In genomic region chr2:163642685-163643575, GRCm38 (mm10) we compare ENCODE assay signal across 7 mouse cellular contexts. TPM values are rescaled to one million over a fixed set of nuclear protein-coding genes. Genes with fewer than 3 reads are reported as not detected.
DNase-seq lines count a peak whose midpoint lies in the region; ATAC-seq and TF ChIP-seq lines count a peak whose summit lies in the region.

No protein-coding gene starts in this region.

- no peak overlapping the region for H3K27ac ChIP-seq in embryonic fibroblast, embryonic 13.5 days (ENCODE audit: insufficient read depth, low read length)
- H3K27ac ChIP-seq in heart, embryonic 16.5 days (ENCODE audit: low read length), result peak overlapping the region; percentile 100
- H3K27ac ChIP-seq in stomach, embryonic 15.5 days, result peak overlapping the region; percentile 99; the same call in 1 of the 2 replicates

- H3K9me3 ChIP-seq in heart, embryonic 16.5 days (replicated peaks; ENCODE audit: control insufficient read depth, low read length), result no peaks in the 10 kb centered on the region
- no peaks in the 10 kb centered on the region for H3K9me3 ChIP-seq in megakaryocyte, embryonic 14.5 days
- H3K9me3 ChIP-seq in stomach, embryonic 15.5 days, result no peaks in the 10 kb centered on the region

- H3K9ac ChIP-seq in heart, embryonic 16.5 days (ENCODE audit: low read length), result peak overlapping the region; percentile 99
- H3K9ac ChIP-seq in stomach, embryonic 15.5 days, result no peak overlapping the region; the same call in 1 of the 2 replicates

- peaks cover 2% of the 10 kb centered on the region; the same call in 1 of the 2 replicates for H3K4me1 ChIP-seq in embryonic fibroblast, embryonic 13.5 days (ENCODE audit: control insufficient read depth, insufficient read depth, low read length)
- H3K4me1 ChIP-seq in heart, embryonic 16.5 days (ENCODE audit: control insufficient read depth, insufficient read depth, low read length), result peaks cover 60% of the 10 kb centered on the region
- H3K4me1 ChIP-seq in megakaryocyte, embryonic 14.5 days, result peaks cover 67% of the 10 kb centered on the region
- peaks cover 25% of the 10 kb centered on the region; the same call in 1 of the 2 replicates for H3K4me1 ChIP-seq in stomach, embryonic 15.5 days

- ATAC-seq in CD4-positive, CD25-positive, alpha-beta regulatory T cell, adult 4 months, result peak; percentile 52
- no peak for ATAC-seq in heart, embryonic 16.5 days (replicated peaks; ENCODE audit: extremely low read depth, insufficient read depth, low FRiP score)
- peak; percentile 54; the same call in 1 of the 2 replicates for ATAC-seq in stomach, embryonic 15.5 days (ENCODE audit: insufficient read depth, low FRiP score, low read depth)

- TF ChIP-seq CTCF in embryonic fibroblast, embryonic 13.5 days (IDR thresholded peaks at IDR 0.05; ENCODE audit: borderline replicate concordance, insufficient read depth, low read length), result no peak

- peak overlapping the region; percentile 80 for H3K4me2 ChIP-seq in heart, embryonic 16.5 days (ENCODE audit: low read depth, low read length)
- H3K4me2 ChIP-seq in stomach, embryonic 15.5 days, result peak overlapping the region; percentile 49

- DNase-seq in T-cell, adult 2 months (ENCODE audit: low spot score), result peak; percentile 79
- peak; percentile 68 to 87 for DNase-seq in kidney, postnatal 25 days

- no peaks in the 10 kb centered on the region for H3K27me3 ChIP-seq in heart, embryonic 16.5 days (ENCODE audit: control insufficient read depth, insufficient read depth, low read length)
- no peaks in the 10 kb centered on the region for H3K27me3 ChIP-seq in megakaryocyte, embryonic 14.5 days (replicated peaks)
- no peaks in the 10 kb centered on the region for H3K27me3 ChIP-seq in stomach, embryonic 15.5 days (replicated peaks)

- peak overlapping the region; percentile 98 for H3K4me3 ChIP-seq in embryonic fibroblast, embryonic 13.5 days (ENCODE audit: insufficient read depth, low read length)
- H3K4me3 ChIP-seq in heart, embryonic 16.5 days (ENCODE audit: low read length), result peak overlapping the region; percentile 97
- H3K4me3 ChIP-seq in megakaryocyte, embryonic 14.5 days (replicated peaks), result peak overlapping the region; percentile 94
- peak overlapping the region; percentile 96 for H3K4me3 ChIP-seq in stomach, embryonic 15.5 days (replicated peaks)

- WGBS in heart, embryonic 16.5 days, result 75% methylated on average over 30 of the region's 30 CpGs
- WGBS in stomach, embryonic 15.5 days, result 83% methylated on average over 30 of the region's 30 CpGs

- TF ChIP-seq POLR2A in embryonic fibroblast, embryonic 13.5 days (IDR thresholded peaks at IDR 0.05; ENCODE audit: low read depth, low read length), result no peak

- H3K36me3 ChIP-seq in heart, embryonic 16.5 days (ENCODE audit: control insufficient read depth, insufficient read depth), result 0 out of 2 replicates have a peak, but pooled peaks cover 5% of the 10 kb centered on the region
- H3K36me3 ChIP-seq in megakaryocyte, embryonic 14.5 days (replicated peaks; ENCODE audit: low read length), result peaks cover 35% of the 10 kb centered on the region
- H3K36me3 ChIP-seq in stomach, embryonic 15.5 days, result no peaks in the 10 kb centered on the region

RNA-seq across cellular contexts. Expression of gene Serinc3, which starts 2.0 kb away (rescaled TPM):
- polyA plus RNA-seq in CD4-positive, CD25-positive, alpha-beta regulatory T cell, adult 4 months (2017; shearing (Covaris generic)), result 100 to 1,000 TPM; 131 to 203 TPM
- 262 and 294 TPM in 2 replicates for polyA plus RNA-seq in embryonic fibroblast, embryonic 13.5 days (2011; ENCODE audit: insufficient read length, low read depth, missing spikeins)
- 56.1 and 71.3 TPM in 2 replicates for polyA plus RNA-seq in heart, embryonic 16.5 days (2015; fragmentation: Nextera tagmentation; extraction: Ambion mirVana)
- polyA plus RNA-seq in megakaryocyte, embryonic 14.5 days (2012; ENCODE audit: insufficient read depth, low replicate concordance), result 8.6 and 31.2 TPM in 2 replicates
- 46.3 and 49.1 TPM in 2 replicates for polyA plus RNA-seq in stomach, embryonic 15.5 days (2015; fragmentation: Nextera tagmentation; extraction: Ambion mirVana)

RNA-seq across cellular contexts. Expression of gene Pkig, which starts 15.3 kb away (rescaled TPM):
- 1 to 10 TPM; 1.5 to 9.0 TPM for polyA plus RNA-seq in CD4-positive, CD25-positive, alpha-beta regulatory T cell, adult 4 months (2017; shearing (Covaris generic))
- polyA plus RNA-seq in embryonic fibroblast, embryonic 13.5 days (2011; ENCODE audit: insufficient read length, low read depth, missing spikeins), result 33.6 and 39.7 TPM in 2 replicates
- polyA plus RNA-seq in heart, embryonic 16.5 days (2015; fragmentation: Nextera tagmentation; extraction: Ambion mirVana), result 374 and 420 TPM in 2 replicates
- 348 and 581 TPM in 2 replicates for polyA plus RNA-seq in megakaryocyte, embryonic 14.5 days (2012; ENCODE audit: insufficient read depth, low replicate concordance)
- 105 and 117 TPM in 2 replicates for polyA plus RNA-seq in stomach, embryonic 15.5 days (2015; fragmentation: Nextera tagmentation; extraction: Ambion mirVana)

RNA-seq across cellular contexts. Expression of gene Ttpal, which starts 40.8 kb away (rescaled TPM):
- 10 to 100 TPM; 43.3 to 74.1 TPM for polyA plus RNA-seq in CD4-positive, CD25-positive, alpha-beta regulatory T cell, adult 4 months (2017; shearing (Covaris generic))
- 40.7 TPM in 2 replicates for polyA plus RNA-seq in embryonic fibroblast, embryonic 13.5 days (2011; ENCODE audit: insufficient read length, low read depth, missing spikeins)
- 18.6 and 19.0 TPM in 2 replicates for polyA plus RNA-seq in heart, embryonic 16.5 days (2015; fragmentation: Nextera tagmentation; extraction: Ambion mirVana)
- 5.6 and 12.6 TPM in 2 replicates for polyA plus RNA-seq in megakaryocyte, embryonic 14.5 days (2012; ENCODE audit: insufficient read depth, low replicate concordance)
- polyA plus RNA-seq in stomach, embryonic 15.5 days (2015; fragmentation: Nextera tagmentation; extraction: Ambion mirVana), result 26.2 and 26.9 TPM in 2 replicates
